Mouse (Mus musculus): ENCODE measurements at regions not wholly inside any gene's neighbourhood (a gene's known extent, or its start where the extent isn't known, plus 50 kb on each side); places are given as distances from the start of the nearest gene placed in this dataset.

DNA sequence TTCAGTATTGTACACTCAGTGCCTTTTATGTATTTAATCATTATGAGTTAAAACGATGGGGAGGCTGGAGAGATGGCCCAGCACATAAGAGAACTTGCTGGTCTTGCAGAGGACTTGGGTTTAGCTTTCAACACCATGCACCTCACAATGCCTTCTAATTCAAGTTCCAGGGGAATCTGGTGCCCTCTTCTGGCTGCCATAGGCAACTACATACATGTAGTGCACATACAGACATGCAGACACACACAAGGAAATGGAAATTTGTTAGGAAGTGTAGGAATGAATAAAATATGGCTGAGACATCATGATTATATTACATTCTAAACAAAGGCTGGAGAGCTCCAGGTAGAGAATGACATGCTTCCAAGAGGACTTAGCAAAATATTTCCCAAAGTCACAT, 251.4 kb downstream of the Hivep2 start:
- no peaks in the 10 kb centered on the region for H3K36me3 ChIP-seq (ENCODE audit: control insufficient read depth, insufficient read depth, low read length)
- H3K27ac ChIP-seq (replicated peaks; ENCODE audit: insufficient read depth, low read depth, low read length), result no peak overlapping the region
- H3K27me3 ChIP-seq (ENCODE audit: control insufficient read depth, insufficient read depth, low read length), result 0 out of 2 replicates have a peak, but pooled peaks cover 2% of the 10 kb centered on the region
- H3K4me3 ChIP-seq (ENCODE audit: insufficient read depth, low read depth, low read length), result no peak overlapping the region
- TF ChIP-seq CTCF (IDR thresholded peaks at IDR 0.05; ENCODE audit: low read depth, low read length) (no peak), POLR2A (IDR thresholded peaks at IDR 0.05; ENCODE audit: extremely low read depth, insufficient read depth, low read length) (no peak)
- no peak for DNase-seq (ENCODE audit: extremely low read depth, low read depth, low spot score)
- no peak overlapping the region for H3K9ac ChIP-seq (ENCODE audit: low read depth, low read length)
- no peaks in the 10 kb centered on the region for H3K4me1 ChIP-seq (ENCODE audit: control insufficient read depth, insufficient read depth, low read length)
- no peaks in the 10 kb centered on the region for H3K79me2 ChIP-seq (ENCODE audit: control insufficient read depth, insufficient read depth, low read length)
- WGBS, result 98% methylated on average over 1 of the region's 1 CpGs

DNA sequence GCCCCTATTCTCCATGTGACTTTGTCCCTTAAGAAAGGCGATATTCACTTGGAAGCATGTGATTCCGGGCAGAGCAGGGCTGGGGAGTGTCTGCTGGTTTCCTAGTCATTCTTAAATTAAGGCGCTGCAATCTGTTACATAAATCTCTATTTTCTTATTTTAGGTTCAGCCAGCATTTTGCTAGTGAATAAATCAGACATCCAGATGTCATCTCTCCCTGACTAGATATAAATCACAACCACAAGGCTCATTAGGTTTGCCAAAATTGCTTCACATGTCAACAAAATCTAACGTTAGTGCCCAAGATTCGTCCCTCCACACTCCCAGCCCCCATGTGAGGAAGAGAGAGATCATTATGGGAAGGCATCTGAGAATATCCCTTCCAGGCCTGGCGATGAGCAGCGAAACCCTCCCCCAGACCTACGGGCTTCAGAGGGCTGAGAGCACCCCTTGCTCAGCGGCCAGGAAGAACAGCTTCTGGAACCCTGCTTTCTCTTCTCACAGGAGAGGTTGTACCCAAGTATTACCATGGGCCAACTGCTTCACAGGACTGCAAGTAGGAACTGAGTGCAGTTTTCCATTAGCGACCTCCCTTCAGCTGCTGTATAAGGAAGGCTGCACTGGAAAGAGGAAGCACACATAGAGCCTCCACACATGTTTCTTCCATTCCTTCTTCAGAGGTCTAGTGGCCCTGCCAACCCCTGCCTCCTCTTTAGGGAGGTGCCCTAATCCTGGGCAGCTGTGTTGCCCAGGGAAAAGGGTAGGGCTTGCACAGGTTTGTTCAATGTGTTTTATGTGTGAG, 250.5 kb downstream of the Hivep2 start:
- no peak overlapping the region for H3K4me3 ChIP-seq (ENCODE audit: insufficient read depth, low read depth, low read length)
- no peak overlapping the region for H3K27ac ChIP-seq (replicated peaks; ENCODE audit: insufficient read depth, low read depth, low read length)
- H3K27me3 ChIP-seq (ENCODE audit: control insufficient read depth, insufficient read depth, low read length), result 0 out of 2 replicates have a peak, but pooled peaks cover 2% of the 10 kb centered on the region
- H3K4me1 ChIP-seq (ENCODE audit: control insufficient read depth, insufficient read depth, low read length), result no peaks in the 10 kb centered on the region
- H3K36me3 ChIP-seq (ENCODE audit: control insufficient read depth, insufficient read depth, low read length), result no peaks in the 10 kb centered on the region
- DNase-seq (ENCODE audit: extremely low read depth, low read depth, low spot score), result no peak
- WGBS, result 85% methylated on average over 10 of the region's 10 CpGs
- TF ChIP-seq CTCF (IDR thresholded peaks at IDR 0.05; ENCODE audit: low read depth, low read length) (no peak), POLR2A (IDR thresholded peaks at IDR 0.05; ENCODE audit: extremely low read depth, insufficient read depth, low read length) (no peak)
- H3K79me2 ChIP-seq (ENCODE audit: control insufficient read depth, insufficient read depth, low read length), result no peaks in the 10 kb centered on the region
- H3K9ac ChIP-seq (ENCODE audit: low read depth, low read length), result no peak overlapping the region

DNA sequence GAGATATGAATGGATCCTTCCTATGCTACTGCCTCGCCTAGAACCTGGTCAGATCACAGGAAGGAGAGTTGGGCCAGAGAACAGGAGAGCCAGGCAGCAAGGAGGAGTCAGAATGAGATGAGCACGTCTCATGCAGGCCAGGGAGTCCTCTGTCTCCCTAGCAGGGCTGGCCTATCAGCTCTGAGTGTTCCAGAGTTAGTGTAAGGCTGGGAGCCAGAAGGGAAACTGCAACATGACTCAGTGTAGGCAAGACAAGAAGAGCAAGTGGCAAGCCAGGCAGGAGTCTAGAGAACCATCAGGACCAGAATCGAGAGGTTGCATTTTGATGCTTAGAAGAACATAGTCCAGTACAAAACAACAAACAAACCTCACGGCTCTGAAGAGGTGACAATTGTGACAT, 249.6 kb downstream of the Hivep2 start:
- no peaks in the 10 kb centered on the region for H3K4me1 ChIP-seq (ENCODE audit: control insufficient read depth, insufficient read depth, low read length)
- no peaks in the 10 kb centered on the region for H3K79me2 ChIP-seq (ENCODE audit: control insufficient read depth, insufficient read depth, low read length)
- H3K27ac ChIP-seq (replicated peaks; ENCODE audit: insufficient read depth, low read depth, low read length), result no peak overlapping the region
- no peak overlapping the region for H3K9ac ChIP-seq (ENCODE audit: low read depth, low read length)
- 74% methylated on average over 4 of the region's 4 CpGs for WGBS
- no peak for TF ChIP-seq POLR2A (IDR thresholded peaks at IDR 0.05; ENCODE audit: extremely low read depth, insufficient read depth, low read length)
- no peak for TF ChIP-seq CTCF (IDR thresholded peaks at IDR 0.05; ENCODE audit: low read depth, low read length)
- H3K4me3 ChIP-seq (ENCODE audit: insufficient read depth, low read depth, low read length), result no peak overlapping the region
- 0 out of 2 replicates have a peak, but pooled peaks cover 2% of the 10 kb centered on the region for H3K27me3 ChIP-seq (ENCODE audit: control insufficient read depth, insufficient read depth, low read length)
- no peaks in the 10 kb centered on the region for H3K36me3 ChIP-seq (ENCODE audit: control insufficient read depth, insufficient read depth, low read length)
- DNase-seq (ENCODE audit: extremely low read depth, low read depth, low spot score), result no peak

DNA sequence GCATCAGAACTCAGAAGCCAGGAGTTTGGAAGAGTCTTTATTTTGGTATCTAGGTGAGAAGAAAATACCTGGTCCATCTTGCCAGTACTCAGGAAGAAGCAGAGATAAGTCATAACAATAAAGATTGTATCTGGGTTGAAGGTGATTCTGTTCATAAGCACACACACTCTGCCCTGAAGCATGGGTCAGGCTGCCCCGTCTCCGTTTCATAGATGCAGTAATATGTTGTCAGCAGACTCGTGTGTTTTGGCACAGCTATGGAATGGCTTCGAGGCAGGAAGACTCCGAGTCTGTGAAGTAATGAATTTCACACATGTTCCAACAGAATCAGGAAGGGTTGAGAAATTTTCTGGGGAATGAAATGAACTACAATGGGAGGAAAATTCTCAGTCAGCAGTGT, 247.7 kb downstream of the Hivep2 start:
- DNase-seq (ENCODE audit: extremely low read depth, low read depth, low spot score), result no peak
- H3K27me3 ChIP-seq (ENCODE audit: control insufficient read depth, insufficient read depth, low read length), result 0 out of 2 replicates have a peak, but pooled peaks cover 2% of the 10 kb centered on the region
- H3K4me1 ChIP-seq (ENCODE audit: control insufficient read depth, insufficient read depth, low read length), result no peaks in the 10 kb centered on the region
- H3K27ac ChIP-seq (replicated peaks; ENCODE audit: insufficient read depth, low read depth, low read length), result no peak overlapping the region
- WGBS, result 78% methylated on average over 5 of the region's 5 CpGs
- H3K36me3 ChIP-seq (ENCODE audit: control insufficient read depth, insufficient read depth, low read length), result no peaks in the 10 kb centered on the region
- H3K4me3 ChIP-seq (ENCODE audit: insufficient read depth, low read depth, low read length), result no peak overlapping the region
- no peaks in the 10 kb centered on the region for H3K79me2 ChIP-seq (ENCODE audit: control insufficient read depth, insufficient read depth, low read length)
- no peak overlapping the region for H3K9ac ChIP-seq (ENCODE audit: low read depth, low read length)
- TF ChIP-seq POLR2A (IDR thresholded peaks at IDR 0.05; ENCODE audit: extremely low read depth, insufficient read depth, low read length), result no peak
- no peak for TF ChIP-seq CTCF (IDR thresholded peaks at IDR 0.05; ENCODE audit: low read depth, low read length)

DNA sequence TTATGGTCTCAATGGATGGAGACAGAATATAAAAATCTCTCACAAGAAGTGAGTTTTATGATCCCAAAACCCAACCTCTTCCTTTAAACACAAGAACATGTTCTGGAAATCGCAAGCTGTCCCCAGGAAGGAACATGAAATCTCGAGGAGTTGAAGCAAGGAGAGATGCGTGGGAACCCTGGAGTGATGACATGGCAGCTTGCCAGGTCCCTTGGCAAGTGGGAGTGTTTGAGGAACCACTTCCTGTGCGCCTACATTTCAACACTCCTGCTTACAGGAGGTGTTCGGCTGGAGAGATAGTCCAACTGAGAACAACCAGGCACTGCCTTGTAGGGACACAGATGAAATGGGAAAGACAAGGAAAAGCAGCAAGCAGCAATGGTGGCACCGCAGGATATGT, 246.1 kb downstream of the Hivep2 start:
- H3K4me3 ChIP-seq (ENCODE audit: insufficient read depth, low read depth, low read length), result no peak overlapping the region
- no peaks in the 10 kb centered on the region for H3K4me1 ChIP-seq (ENCODE audit: control insufficient read depth, insufficient read depth, low read length)
- H3K9ac ChIP-seq (ENCODE audit: low read depth, low read length), result no peak overlapping the region
- 0 out of 2 replicates have a peak, but pooled peaks cover 2% of the 10 kb centered on the region for H3K27me3 ChIP-seq (ENCODE audit: control insufficient read depth, insufficient read depth, low read length)
- TF ChIP-seq CTCF (IDR thresholded peaks at IDR 0.05; ENCODE audit: low read depth, low read length), result no peak
- TF ChIP-seq POLR2A (IDR thresholded peaks at IDR 0.05; ENCODE audit: extremely low read depth, insufficient read depth, low read length), result no peak
- no peak overlapping the region for H3K27ac ChIP-seq (replicated peaks; ENCODE audit: insufficient read depth, low read depth, low read length)
- no peaks in the 10 kb centered on the region for H3K36me3 ChIP-seq (ENCODE audit: control insufficient read depth, insufficient read depth, low read length)
- H3K79me2 ChIP-seq (ENCODE audit: control insufficient read depth, insufficient read depth, low read length), result no peaks in the 10 kb centered on the region
- WGBS, result 52% methylated on average over 6 of the region's 6 CpGs
- DNase-seq (ENCODE audit: extremely low read depth, low read depth, low spot score), result no peak

DNA sequence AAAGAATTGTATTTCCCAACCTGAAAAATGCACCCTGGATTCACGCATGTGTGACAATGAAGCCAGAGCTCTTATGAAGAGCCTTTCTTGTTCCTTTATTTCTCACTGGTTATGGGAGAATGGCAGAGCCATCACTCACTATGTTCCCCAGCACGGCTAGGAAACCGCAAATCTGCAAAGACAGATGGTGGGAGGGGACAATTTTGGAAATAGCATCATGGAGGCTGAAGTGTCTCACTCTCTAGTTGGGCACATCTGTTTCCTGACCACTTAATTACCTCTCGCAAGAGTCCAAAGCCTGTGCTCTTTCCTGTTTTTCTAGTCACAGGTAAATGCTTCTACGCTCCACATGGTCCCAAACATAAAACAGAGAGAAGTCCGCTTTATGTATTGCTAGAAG, 245.6 kb downstream of the Hivep2 start:
- H3K4me3 ChIP-seq (ENCODE audit: insufficient read depth, low read depth, low read length), result no peak overlapping the region
- H3K27ac ChIP-seq (replicated peaks; ENCODE audit: insufficient read depth, low read depth, low read length), result no peak overlapping the region
- no peak for TF ChIP-seq POLR2A (IDR thresholded peaks at IDR 0.05; ENCODE audit: extremely low read depth, insufficient read depth, low read length)
- no peak for TF ChIP-seq CTCF (IDR thresholded peaks at IDR 0.05; ENCODE audit: low read depth, low read length)
- WGBS, result 86% methylated on average over 6 of the region's 6 CpGs
- H3K27me3 ChIP-seq (ENCODE audit: control insufficient read depth, insufficient read depth, low read length), result 0 out of 2 replicates have a peak, but pooled peaks cover 2% of the 10 kb centered on the region
- H3K36me3 ChIP-seq (ENCODE audit: control insufficient read depth, insufficient read depth, low read length), result no peaks in the 10 kb centered on the region
- H3K79me2 ChIP-seq (ENCODE audit: control insufficient read depth, insufficient read depth, low read length), result no peaks in the 10 kb centered on the region
- H3K9ac ChIP-seq (ENCODE audit: low read depth, low read length), result no peak overlapping the region
- no peaks in the 10 kb centered on the region for H3K4me1 ChIP-seq (ENCODE audit: control insufficient read depth, insufficient read depth, low read length)
- DNase-seq (ENCODE audit: extremely low read depth, low read depth, low spot score), result no peak

Measured in liver, adult 2 months (tissue).